Mouse (Mus musculus): ENCODE results near the gene Tmem185b.

DNA sequence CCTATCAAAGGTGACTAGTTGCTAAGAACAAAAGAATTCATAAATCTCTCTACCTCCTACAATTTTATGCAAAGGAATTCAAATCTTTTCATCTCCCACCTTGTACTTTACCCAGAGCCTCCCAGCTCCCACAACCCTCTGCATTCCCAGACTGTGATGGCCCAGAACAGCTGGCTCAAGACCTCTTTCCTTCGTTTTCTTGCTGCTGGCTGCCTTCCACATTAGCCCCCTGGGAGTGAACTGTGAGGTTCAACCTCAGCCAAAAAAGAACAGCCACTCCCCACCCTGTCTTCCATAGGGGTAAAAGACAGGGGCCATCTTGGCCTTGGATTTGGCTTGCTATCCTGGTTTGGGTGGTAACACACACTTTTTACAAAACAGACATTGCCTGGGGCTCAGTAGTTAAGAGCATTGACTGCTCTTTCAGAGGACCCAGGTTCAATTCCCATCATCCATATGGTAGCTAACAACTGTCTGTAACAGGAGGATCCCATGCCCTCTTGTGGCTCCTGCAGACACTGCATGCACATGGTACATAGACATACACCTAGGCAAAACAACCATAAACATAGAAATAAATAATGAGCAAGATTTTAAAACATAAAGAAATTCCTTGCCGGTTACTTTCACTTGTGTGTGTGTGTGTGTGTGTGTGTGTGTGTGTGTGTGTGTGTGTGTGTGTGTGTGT lies 31.8 kb upstream of the Tmem185b start:
- TF ChIP-seq POLR2A (IDR thresholded peaks at IDR 0.05; ENCODE audit: insufficient read depth, low read depth, low read length) (no peak), CTCF (IDR thresholded peaks at IDR 0.05) (peak; percentile 58)

Measured in heart, adult 2 months (tissue).